Mouse (Mus musculus) limb, embryonic 14.5 days (tissue): Measurements from ENCODE around the gene Kcne1l. TPM values are rescaled to one million over a fixed set of nuclear protein-coding genes. Genes with fewer than 3 reads are reported as not detected.

Source experiments
- ATAC-seq: fragments of 200-750 bp; cut with Nextera tagmentation; 2 replicates; pipeline ENCODE4 v1.8.0; 2017; ENCODE audit warnings: low read depth, moderate number of reproducible peaks, moderate TSS enrichment; ENCODE audit not compliant: low FRiP score
- DNase-seq: peaks from one replicate; pipeline ENCODE4 v3.0.0-alpha.2; 2015; ENCODE audit warnings: low spot score
- H3K27ac ChIP-seq: fragments of 300-500 bp; sonication (generic); replicated peaks from 2 replicates; pipeline ENCODE4 v1.5.1; 2014; ENCODE audit warnings: low read depth, mild to moderate bottlenecking, low read length, moderate library complexity, mixed read lengths
- H3K27me3 ChIP-seq: fragments of 300-500 bp; sonication (generic); 2 replicates; pipeline ENCODE4 v1.6.1; 2014; ENCODE audit warnings: low read length, mixed read lengths; ENCODE audit not compliant: control insufficient read depth, insufficient read depth
- H3K36me3 ChIP-seq: fragments of 300-500 bp; sonication (generic); 2 replicates; pipeline ENCODE4 v1.6.1; 2014; ENCODE audit warnings: mild to moderate bottlenecking, low read length, moderate library complexity, mixed read lengths; ENCODE audit not compliant: control insufficient read depth, insufficient read depth
- H3K4me1 ChIP-seq: fragments of 300-500 bp; sonication (generic); 2 replicates; pipeline ENCODE4 v1.6.1; 2014; ENCODE audit warnings: antibody characterized with exemption, low read length, mixed read lengths; ENCODE audit not compliant: control insufficient read depth, insufficient read depth
- H3K4me2 ChIP-seq: fragments of 300-500 bp; sonication (generic); replicated peaks from 2 replicates; pipeline ENCODE4 v1.6.1; 2014; ENCODE audit warnings: low read depth, mild to moderate bottlenecking, low read length, moderate library complexity; ENCODE audit not compliant: severe bottlenecking
- H3K4me3 ChIP-seq: fragments of 300-500 bp; sonication (generic); replicated peaks from 2 replicates; pipeline ENCODE4 v1.5.1; 2014; ENCODE audit warnings: low read length
- H3K9ac ChIP-seq: fragments of 300-500 bp; sonication (generic); 2 replicates; pipeline ENCODE4 v1.6.1; 2014; ENCODE audit warnings: mild to moderate bottlenecking, low read depth, low read length, moderate library complexity; ENCODE audit not compliant: severe bottlenecking
- H3K9me3 ChIP-seq: fragments of 300-500 bp; sonication (generic); 2 replicates; pipeline ENCODE4 v1.6.1; 2016; ENCODE audit warnings: low read length; ENCODE audit not compliant: control insufficient read depth
- POLR2A ChIP-seq: fragments of 200-500 bp; IDR thresholded peaks from 2 replicates; pipeline ENCODE4 v1.8.0; 2012; ENCODE audit warnings: inconsistent platforms, mild to moderate bottlenecking, moderate library complexity, borderline replicate concordance; ENCODE audit not compliant: insufficient read depth, insufficient read length; ENCODE audit errors: extremely low read depth
- WGBS: fragments of 180-500 bp; shearing (Covaris S2); extraction: QIAGEN DNeasy Blood & Tissue Kit; methylation state at CpG from one replicate; pipeline ENCODE4 v1.1.7; 2014; 5-methylcytosine and 5-hydroxymethylcytosine counted together
- polyA plus RNA-seq, 2 experiments: library from polyadenylated mRNA; depleted of rRNA in 1 of 2; stranded (reverse) in 1 of 2; unstranded in 1 of 2; fragments of >200 nt; fragmentation: Nextera tagmentation in 1 of 2; extraction: Ambion mirVana in 1 of 2; gene quantifications; 2 replicates each; pipeline versions ENCODE4 v1.2.1 to v1.2.3; 2012 to 2014

The Kcne1l gene
- polyA plus RNA-seq, 2 experiments, result 63.1 to 70.5 TPM

GRCm38 (mm10) chrX:142303456-142303855, 2.6 kb downstream of the Kcne1l start:
- H3K36me3 ChIP-seq, result no peaks in the 10 kb centered on the region
- no peak overlapping the region for H3K4me3 ChIP-seq
- whole genome bisulfite sequencing, result 32% methylated on average over 2 of the region's 2 CpGs
- no peak overlapping the region for H3K4me2 ChIP-seq
- no peaks in the 10 kb centered on the region for H3K9me3 ChIP-seq
- no peak for TF ChIP-seq POLR2A
- no peaks in the 10 kb centered on the region for H3K4me1 ChIP-seq
- H3K27ac ChIP-seq, result no peak overlapping the region
- no peak for ATAC-seq
- H3K9ac ChIP-seq, result no peak overlapping the region
- DNase-seq, result no peak
- H3K27me3 ChIP-seq, result peaks cover 21% of the 10 kb centered on the region; the same call in 1 of the 2 replicates

- Histone ChIP-seq H3K27ac (no peak overlapping the region), H3K4me3 (no peak overlapping the region), H3K4me2 (no peak overlapping the region), H3K36me3 (no peaks in the 10 kb centered on the region), H3K9ac (no peak overlapping the region), H3K4me1 (no peaks in the 10 kb centered on the region), H3K27me3 (no peaks in the 10 kb centered on the region), H3K9me3 (no peaks in the 10 kb centered on the region)
- WGBS, result 41% methylated on average over 5 of the region's 5 CpGs
- ATAC-seq (peak; percentile 53; the same call in 1 of the 2 replicates), DNase-seq (no peak)
- no peak for TF ChIP-seq POLR2A
These were observed 20.2 kb downstream of the Kcne1l start for GRCm38 (mm10) chrX:142285905-142286304.

GRCm38 (mm10) chrX:142276573-142276972, 29.5 kb downstream of the Kcne1l start:
- no peaks in the 10 kb centered on the region for H3K4me1 ChIP-seq
- peak; percentile 65; the same call in 1 of the 2 replicates for ATAC-seq
- DNase-seq, result no peak
- H3K4me2 ChIP-seq, result no peak overlapping the region
- no peaks in the 10 kb centered on the region for H3K9me3 ChIP-seq
- no peak for TF ChIP-seq POLR2A
- no peak overlapping the region for H3K4me3 ChIP-seq
- no peak overlapping the region for H3K27ac ChIP-seq
- no peaks in the 10 kb centered on the region for H3K36me3 ChIP-seq
- WGBS, result 46% methylated on average over 3 of the region's 3 CpGs
- H3K27me3 ChIP-seq, result no peaks in the 10 kb centered on the region
- H3K9ac ChIP-seq, result no peak overlapping the region

- H3K27me3 ChIP-seq, result no peaks in the 10 kb centered on the region
- H3K4me2 ChIP-seq, result no peak overlapping the region
- 74% methylated on average over 3 of the region's 3 CpGs for WGBS
- H3K27ac ChIP-seq, result no peak overlapping the region
- no peak overlapping the region for H3K4me3 ChIP-seq
- no peaks in the 10 kb centered on the region for H3K9me3 ChIP-seq
- DNase-seq (no peak), ATAC-seq (no peak)
- H3K4me1 ChIP-seq, result no peaks in the 10 kb centered on the region
- H3K36me3 ChIP-seq, result no peaks in the 10 kb centered on the region
- H3K9ac ChIP-seq, result no peak overlapping the region
- TF ChIP-seq POLR2A, result no peak
These were observed 30.1 kb downstream of the Kcne1l start for GRCm38 (mm10) chrX:142276031-142276430.

Other genes starting within 250 kb of the Kcne1l start
- gene Gucy2f, start 109.4 kb downstream of the Kcne1l start, polyA plus RNA-seq (2012; rRNA removed), result 0.01 and 0.03 TPM in 2 replicates
- not detected in 2 replicates for gene Gucy2f, start 109.4 kb downstream of the Kcne1l start, polyA plus RNA-seq (2014; fragmentation: Nextera tagmentation; extraction: Ambion mirVana)
- 5.4 and 6.3 TPM in 2 replicates for gene Nxt2, start 79.5 kb downstream of the Kcne1l start, polyA plus RNA-seq (2012; rRNA removed)
- 14.3 and 18.6 TPM in 2 replicates for gene Nxt2, start 79.5 kb downstream of the Kcne1l start, polyA plus RNA-seq (2014; fragmentation: Nextera tagmentation; extraction: Ambion mirVana)
- 5.5 and 6.4 TPM in 2 replicates for gene Acsl4, start 84.2 kb upstream of the Kcne1l start, polyA plus RNA-seq (2012; rRNA removed)
- gene Acsl4, start 84.2 kb upstream of the Kcne1l start, polyA plus RNA-seq (2014; fragmentation: Nextera tagmentation; extraction: Ambion mirVana), result 12.9 and 15.4 TPM in 2 replicates